Mouse (Mus musculus) MEL (cell line): ENCODE data around the gene Spg11.

Experiments
- BHLHE40 ChIP-seq: IDR thresholded peaks from 2 replicates; pipeline ENCODE4 v1.6.1; 2012; ENCODE audit warnings: low read depth, mild to moderate bottlenecking, inconsistent platforms, low read length, improper control_type of control experiment, borderline replicate concordance
- CTCF ChIP-seq, 3 experiments: IDR thresholded peaks in 2 of 3; conservative IDR thresholded peaks in 1 of 3; 2 replicates each; pipeline ENCODE4 v1.5.1; 2011 to 2012; ENCODE audit warnings: low read length in 3 of 3, low read depth in 2 of 3, mild to moderate bottlenecking in 2 of 3, improper control_type of control experiment in 1 of 3, inconsistent platforms in 1 of 3, mixed read lengths in 1 of 3, moderate library complexity in 1 of 3; ENCODE audit not compliant: control insufficient read depth in 1 of 3, insufficient read depth in 1 of 3, poor library complexity in 1 of 3, severe bottlenecking in 1 of 3
- MAX ChIP-seq: IDR thresholded peaks from 2 replicates; pipeline ENCODE4 v1.6.1; 2011; ENCODE audit warnings: low read length, improper control_type of control experiment
- MYC ChIP-seq: IDR thresholded peaks from 2 replicates; pipeline ENCODE4 v1.6.1; 2011; ENCODE audit warnings: low read depth, mild to moderate bottlenecking, low read length, improper control_type of control experiment, moderate library complexity
- POLR2A ChIP-seq, 2 experiments: IDR thresholded peaks; 2 replicates each; pipeline ENCODE4 v1.6.1; 2011 to 2012; ENCODE audit warnings: low read length in 2 of 2, mild to moderate bottlenecking in 2 of 2, control low read depth in 1 of 2, improper control_type of control experiment in 1 of 2, low read depth in 1 of 2, moderate library complexity in 1 of 2; ENCODE audit not compliant: control insufficient read depth in 1 of 2, insufficient read depth in 1 of 2, poor library complexity in 1 of 2

GRCm38 (mm10) chr2:122153681-122154365 is 35.6 kb upstream of the Spg11 start:
- TF ChIP-seq BHLHE40: no peak
- no peak for TF ChIP-seq MYC
- TF ChIP-seq CTCF (IDR thresholded peaks at IDR 0.05 in 2 of 3, conservative IDR thresholded peaks at IDR 0.05 in 1 of 3; ENCODE audit: control insufficient read depth in 1 of 3, insufficient read depth in 1 of 3, low read depth in 2 of 3, low read length in 3 of 3, poor library complexity in 1 of 3, severe bottlenecking in 1 of 3): no peak
- no peak for TF ChIP-seq MAX
- no peak for TF ChIP-seq POLR2A (IDR thresholded peaks at IDR 0.05; ENCODE audit: control insufficient read depth in 1 of 2, insufficient read depth in 1 of 2, low read depth in 1 of 2, low read length in 2 of 2, poor library complexity in 1 of 2)
